Mouse (Mus musculus): ENCODE measurements around the gene Repin1.

DNA sequence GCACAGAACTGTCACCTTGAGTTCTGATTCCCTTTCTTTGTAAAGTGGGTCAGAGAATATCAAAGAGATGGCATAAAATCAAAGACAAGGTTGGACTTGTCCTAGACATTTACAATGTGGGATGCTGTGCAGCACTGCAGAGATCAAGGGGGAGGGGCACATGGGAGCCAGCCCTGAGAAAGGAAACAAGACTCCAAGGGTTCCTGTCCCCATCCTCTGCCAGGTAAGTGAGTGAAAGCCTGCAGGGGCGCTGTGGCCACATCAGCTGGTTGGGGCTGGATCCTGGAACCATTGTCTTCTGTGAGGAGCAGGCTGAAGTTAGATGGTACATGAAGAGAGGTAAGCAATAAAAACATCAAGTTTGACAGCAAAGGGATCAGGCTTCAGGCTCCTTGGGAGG, 29.8 kb downstream of the Repin1 start:
- TF ChIP-seq EP300 (IDR thresholded peaks at IDR 0.05; ENCODE audit: insufficient read depth, low read depth, low read length) (no peak), POLR2A (IDR thresholded peaks at IDR 0.05; ENCODE audit: insufficient read depth, low read depth, low read length) (no peak)
